Mouse (Mus musculus) left cerebral cortex, postnatal 36 days (tissue): ENCODE results near the gene Coq3. TPM values are rescaled to one million over a fixed set of nuclear protein-coding genes. Genes with fewer than 3 reads are reported as not detected.

Experiments used
- DNase-seq, 2 experiments: peaks; one replicate each; pipeline ENCODE4 v3.0.0; 2021 to 2022; ENCODE audit warnings: low spot score in 2 of 2, mixed read lengths in 1 of 2
- intact Hi-C: fragments of 180-260 bp; cut with DNase I; formaldehyde crosslinking; loops from one replicate; pipeline ENCODE4 v1.15.1; 2025
- total RNA-seq, 2 experiments: library from RNA; stranded (reverse); gene quantifications; 2 replicates each; pipeline ENCODE4 v1.2.3; 2021

Coq3 gene
- total RNA-seq, result 10 to 100 TPM; 11.3 to 14.0 TPM

DNA sequence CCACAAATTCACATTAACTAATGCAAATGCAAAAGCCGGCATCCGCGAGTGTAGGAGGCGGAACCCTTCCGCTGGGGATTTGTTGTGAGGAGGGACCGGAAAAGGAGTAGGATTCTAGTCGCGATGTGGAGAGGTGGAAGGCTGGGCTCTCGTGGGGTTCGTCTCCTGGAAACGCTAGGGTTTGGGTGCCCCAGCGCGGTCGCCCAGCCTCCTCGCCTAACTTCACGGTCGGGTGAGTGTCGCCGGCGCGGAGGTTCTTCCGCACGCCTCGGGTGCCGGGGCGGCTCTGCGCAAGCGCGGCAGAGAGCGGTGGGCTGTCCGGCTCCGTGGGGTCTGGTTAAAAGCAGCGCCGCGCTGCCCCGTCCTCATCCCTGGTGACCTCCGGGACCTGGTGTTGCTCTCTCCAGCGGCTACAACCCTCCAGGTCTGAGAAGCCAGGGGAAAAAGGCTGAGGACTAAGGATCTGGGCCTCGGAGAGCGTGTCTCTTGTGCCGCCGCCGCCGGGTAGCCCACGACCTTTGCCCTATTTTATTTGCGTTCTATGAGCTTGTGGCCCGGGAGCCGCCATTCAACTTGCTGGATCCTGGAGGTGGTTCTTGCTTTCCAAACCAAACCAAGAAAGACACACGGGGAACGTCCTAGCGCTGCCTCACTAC lies at the start of gene Coq3:
Gene Coq3 (plus strand): TSS at position 109 of the 656 bp plus-strand sequence.
- intact Hi-C loops, result loop anchor here (5.0 to 10.0 kb wide), 3 partner anchors 53 to 115 kb away; partner anchors contain the start of gene Faxc
- peak; percentile 85 to 87 for DNase-seq

DNA sequence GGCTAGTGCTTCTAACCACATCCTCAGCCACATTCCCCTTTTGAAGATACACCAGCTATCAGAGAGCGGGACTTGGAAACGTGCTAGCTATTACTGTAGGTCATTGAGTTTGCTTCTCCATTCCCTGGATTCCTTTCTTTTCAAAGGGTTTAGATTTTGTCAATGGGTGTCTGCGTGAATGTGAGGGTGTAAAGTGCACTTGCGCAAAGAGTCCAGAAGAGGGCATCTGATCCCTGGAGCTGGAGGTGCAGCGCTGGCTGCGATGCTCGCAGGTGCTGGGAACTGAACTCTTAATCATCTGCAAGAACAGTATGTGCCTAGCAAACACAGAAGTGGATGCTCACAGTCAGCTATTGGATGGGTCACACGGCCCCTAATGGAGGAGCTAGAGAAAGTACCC lies 46.6 kb upstream of the Coq3 start:
- intact Hi-C loops, result no loop called here
- no peak for DNase-seq

- peak; percentile 91 to 94 for DNase-seq
- intact Hi-C loops, result loop anchor here (10.0 kb wide), 1 partner anchor 107 kb away; no protein-coding TSS in a partner anchor
Observed at GRCm38 (mm10) chr4:21847481-21848286, 31.8 kb upstream of the Coq3 start, which contains the start of gene Pnisr. TSS of gene Pnisr (plus strand) at chr4:21847583.

DNA sequence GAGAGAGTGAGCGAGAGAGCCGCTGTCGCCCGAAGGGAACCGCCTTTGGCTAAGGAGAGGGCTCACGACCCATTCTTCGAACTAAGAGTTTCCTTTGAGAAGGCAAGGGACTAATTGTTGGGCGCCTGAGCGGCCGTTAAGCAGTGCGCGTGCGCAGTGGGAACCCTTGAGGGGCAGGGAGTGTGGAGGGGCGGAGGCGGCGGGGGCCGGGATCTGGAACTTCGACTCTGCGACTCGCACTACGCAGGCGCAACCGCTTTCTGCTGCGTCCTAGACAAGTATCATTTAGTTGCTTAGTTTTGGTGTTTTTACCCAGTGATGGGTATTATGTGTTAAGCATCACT lies 31.2 kb upstream of the Coq3 start:
- intact Hi-C loops, result loop anchor here (10.0 kb wide), 1 partner anchor 107 kb away; no protein-coding TSS in a partner anchor

DNA sequence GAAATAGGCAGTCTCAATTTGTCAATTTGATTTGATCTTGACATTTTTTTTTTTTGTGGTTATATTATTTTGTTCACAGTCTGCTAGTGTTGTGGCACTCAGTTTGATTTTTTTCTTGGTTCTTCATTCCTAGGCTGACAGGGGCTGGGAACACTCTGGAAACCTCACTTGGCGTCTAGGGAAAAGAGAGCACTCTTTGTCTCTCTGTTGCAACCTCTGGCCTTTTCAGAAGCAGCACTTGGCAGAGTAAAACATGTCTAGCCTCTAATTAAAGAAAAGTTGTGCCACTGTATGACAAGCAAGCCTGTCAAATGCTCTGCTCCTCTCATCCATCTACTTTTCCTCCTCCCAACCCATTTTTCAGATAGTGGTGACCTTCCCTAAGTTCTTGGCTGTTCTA lies 22.0 kb upstream of the Coq3 start:
- no peak for DNase-seq
- intact Hi-C loops, result no loop called here

More for the DNA sequence above, 31.2 kb upstream of the Coq3 start:
- peak; percentile 88 to 89 for DNase-seq

DNA sequence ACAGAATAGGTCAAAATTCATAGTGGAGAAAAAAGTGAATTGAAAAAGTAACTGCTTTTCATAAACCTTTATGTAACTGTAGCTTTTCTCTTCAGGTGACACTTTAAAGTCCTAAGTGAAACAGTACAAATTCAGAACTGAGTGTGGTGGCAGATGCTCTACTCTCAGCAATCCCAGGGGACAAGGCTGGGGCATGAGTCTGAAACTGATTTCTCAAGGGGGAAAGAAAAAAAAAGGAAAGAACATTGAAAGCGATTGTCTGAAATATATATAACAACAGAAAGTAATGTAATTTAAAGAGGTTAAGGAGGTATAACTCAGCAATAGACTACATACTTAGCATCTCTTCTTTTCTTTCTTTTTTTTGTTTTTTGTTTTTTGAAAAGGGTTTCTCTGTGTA lies 14.2 kb upstream of the Coq3 start:
- intact Hi-C loops, result no loop called here
- no peak for DNase-seq

DNA sequence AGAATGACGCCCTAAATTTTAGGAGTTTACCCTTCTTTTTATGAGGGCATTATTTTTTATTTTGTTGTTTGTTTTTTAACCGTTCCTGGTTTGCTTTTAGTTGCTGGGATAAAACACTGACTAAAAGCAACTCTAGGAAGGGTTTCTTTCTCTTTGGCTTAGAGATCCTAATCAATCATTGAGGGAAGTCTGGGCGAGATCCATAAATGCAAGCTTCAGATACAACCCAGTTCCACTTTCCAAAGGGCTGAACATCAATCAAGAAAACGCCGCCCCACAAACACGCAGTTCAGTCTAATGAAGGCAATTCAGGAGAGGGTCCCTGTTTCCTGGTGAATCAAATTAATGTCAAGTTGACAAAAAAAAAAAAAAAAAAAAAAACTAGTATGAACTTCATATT lies 697 bp upstream of the Coq3 start:
- intact Hi-C loops, result loop anchor here (5.0 to 10.0 kb wide), 2 partner anchors 54 to 116 kb away; partner anchors contain the start of gene Faxc
- DNase-seq, result no peak

- intact Hi-C loops, result loop anchor here (5.0 kb wide), 1 partner anchor 69 kb away; no protein-coding TSS in a partner anchor
Observed at GRCm38 (mm10) chr4:21882806-21883205, 3.3 kb downstream of the Coq3 start.

GRCm38 (mm10) chr4:21885831-21886230 lies 6.4 kb downstream of the Coq3 start:
- no peak for DNase-seq

More at GRCm38 (mm10) chr4:21882806-21883205, 3.3 kb downstream of the Coq3 start:
- DNase-seq, result no peak

DNA sequence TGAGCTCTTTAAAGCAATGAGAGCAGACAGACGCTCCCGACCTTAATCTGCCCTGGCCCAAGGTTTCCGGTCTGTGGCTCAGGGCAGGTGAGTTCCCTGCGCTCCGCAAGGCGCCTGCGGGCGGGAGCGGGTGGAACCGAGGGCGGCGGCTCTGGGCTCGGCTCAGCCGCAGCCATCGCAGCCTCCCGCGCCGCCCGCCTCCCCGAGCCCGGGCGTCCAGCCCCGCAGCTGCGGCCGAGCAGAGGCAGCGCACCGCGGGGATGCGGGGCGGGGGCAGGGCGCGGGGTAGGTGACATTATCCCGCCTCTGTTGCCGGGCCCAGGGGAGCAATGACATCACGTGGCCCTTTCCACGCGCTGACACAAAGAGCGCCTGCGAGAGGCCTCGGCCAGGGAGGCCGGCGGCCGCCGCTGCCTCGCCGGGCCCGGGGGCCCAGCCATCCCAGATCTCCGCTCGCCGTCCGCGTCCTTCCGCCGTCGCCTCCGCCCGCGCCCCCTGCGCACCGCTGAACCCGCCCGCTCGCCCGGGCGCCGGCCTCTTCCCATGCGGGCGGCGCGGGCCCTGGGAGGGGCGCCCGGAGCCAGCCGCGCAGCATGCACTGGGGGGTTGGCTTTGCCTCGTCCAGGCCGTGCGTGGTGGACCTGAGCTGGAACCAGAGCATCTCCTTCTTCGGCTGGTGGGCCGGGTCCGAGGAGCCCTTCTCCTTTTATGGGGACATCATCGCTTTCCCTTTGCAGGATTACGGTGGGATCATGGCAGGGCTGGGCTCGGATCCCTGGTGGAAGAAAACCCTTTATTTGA lies 51.7 kb downstream of the Coq3 start, which contains the start of gene Faxc:
Gene Faxc (plus strand): TSS at position 359 of the 801 bp plus-strand sequence.
- intact Hi-C loops, result loop anchor here (5.0 kb wide), 1 partner anchor 54 kb away; the partner anchor contains the start of gene Coq3
- peak; percentile 72 to 80 for DNase-seq

More at GRCm38 (mm10) chr4:21885831-21886230, 6.4 kb downstream of the Coq3 start:
- intact Hi-C loops, result no loop called here

DNA sequence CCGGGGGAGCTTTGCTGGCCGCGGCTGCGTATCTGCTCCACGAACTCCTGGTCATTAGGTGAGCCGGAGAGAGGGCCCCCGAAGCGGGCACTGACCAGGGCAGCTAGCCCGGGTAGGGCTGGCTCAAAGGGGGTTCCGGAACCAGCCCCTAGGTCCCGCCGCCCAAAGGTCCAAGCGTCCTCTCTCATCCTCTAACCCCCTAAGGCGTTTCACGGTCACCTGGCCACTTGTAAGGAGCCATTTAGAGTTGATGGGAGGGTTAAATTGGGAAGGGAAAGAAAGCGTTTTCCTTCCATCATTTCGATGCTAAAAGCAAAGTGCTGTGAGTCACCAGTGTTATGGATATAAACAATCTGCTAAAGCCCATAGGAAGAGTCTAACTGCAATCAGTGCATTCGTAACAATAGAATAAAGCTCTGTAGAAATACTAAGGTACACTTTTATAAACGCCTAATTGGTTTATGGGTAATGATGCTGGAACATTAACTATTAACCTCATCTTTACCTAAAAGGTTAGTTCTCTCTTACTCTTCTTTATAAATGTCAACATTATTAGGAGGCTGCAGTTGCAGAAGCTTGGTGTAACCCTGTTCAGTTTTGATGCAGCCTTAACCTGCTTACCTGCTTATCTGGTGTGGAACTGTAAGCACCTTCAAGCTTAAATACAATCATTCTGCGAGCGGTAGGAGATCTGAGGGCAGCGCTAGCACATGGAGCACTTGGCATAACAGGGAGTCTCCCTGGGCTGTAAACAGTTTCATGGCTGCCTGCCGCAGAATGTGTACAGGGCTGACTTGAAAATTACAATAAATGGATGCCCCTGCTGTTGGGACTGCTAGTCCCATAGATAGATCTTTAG lies 52.5 kb downstream of the Coq3 start:
- DNase-seq, result peak in 1 of 2 experiments; percentile 24
- intact Hi-C loops, result loop anchor here (5.0 kb wide), 1 partner anchor 55 kb away; the partner anchor contains the start of gene Coq3

DNA sequence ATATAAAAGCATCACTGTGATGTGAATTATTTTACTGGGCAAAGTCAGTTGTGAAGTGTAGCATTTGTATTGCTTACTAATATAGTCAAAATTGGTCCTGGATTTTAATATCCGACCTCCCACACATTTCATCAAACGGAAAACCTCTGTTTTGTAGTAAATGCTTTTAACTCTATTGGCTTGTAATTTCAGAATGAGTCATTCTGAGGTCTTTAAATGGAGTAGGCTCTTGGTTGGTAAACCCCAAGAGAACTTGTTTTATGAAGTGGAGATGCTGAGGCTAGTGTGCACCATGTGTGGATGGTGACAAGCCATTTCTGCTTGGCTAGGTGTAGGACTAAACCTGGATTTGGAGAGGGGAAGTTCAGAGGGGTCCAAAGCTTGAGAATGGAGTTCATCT lies 55.9 kb downstream of the Coq3 start:
- intact Hi-C loops, result no loop called here
- DNase-seq, result no peak

DNA sequence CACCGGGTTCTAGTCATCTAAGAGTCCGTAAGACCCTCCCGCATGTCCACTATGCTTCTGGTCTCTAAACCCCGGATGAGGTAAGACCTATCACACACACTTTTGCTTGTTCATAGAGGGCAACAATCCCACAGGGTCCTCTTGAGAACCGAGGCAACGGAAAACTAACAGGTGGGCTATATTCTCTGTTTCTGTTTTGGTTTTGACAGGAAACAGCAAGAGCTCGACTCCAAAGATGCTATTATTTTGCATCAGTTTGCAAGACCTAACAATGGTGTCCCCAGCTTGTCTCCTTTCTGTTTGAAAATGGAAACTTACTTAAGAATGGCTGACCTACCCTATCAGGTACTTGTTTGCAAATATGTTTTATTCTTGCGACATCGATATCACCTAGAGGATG lies 57.0 kb downstream of the Coq3 start:
- DNase-seq, result no peak
- intact Hi-C loops, result no loop called here

DNA sequence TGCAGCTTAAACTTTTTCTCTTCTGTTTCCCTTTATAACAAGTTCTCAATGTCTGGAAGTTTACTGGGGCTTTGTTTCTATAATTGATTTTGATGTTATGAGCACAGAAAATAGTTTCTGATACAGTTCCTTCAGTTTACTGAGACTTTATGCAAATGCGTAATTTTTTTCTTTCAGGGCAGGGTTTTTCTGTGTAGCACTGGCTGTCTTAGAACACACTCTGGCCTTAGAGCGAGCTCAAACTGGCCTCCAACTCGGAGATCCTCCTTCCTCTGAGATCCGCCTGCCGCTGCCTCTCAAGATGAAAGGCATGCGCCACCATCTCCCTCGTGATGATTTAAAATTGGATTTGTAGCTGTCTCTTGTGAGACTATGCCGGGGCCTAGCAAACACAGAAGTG lies 58.4 kb downstream of the Coq3 start:
- intact Hi-C loops, result no loop called here
- no peak for DNase-seq

DNA sequence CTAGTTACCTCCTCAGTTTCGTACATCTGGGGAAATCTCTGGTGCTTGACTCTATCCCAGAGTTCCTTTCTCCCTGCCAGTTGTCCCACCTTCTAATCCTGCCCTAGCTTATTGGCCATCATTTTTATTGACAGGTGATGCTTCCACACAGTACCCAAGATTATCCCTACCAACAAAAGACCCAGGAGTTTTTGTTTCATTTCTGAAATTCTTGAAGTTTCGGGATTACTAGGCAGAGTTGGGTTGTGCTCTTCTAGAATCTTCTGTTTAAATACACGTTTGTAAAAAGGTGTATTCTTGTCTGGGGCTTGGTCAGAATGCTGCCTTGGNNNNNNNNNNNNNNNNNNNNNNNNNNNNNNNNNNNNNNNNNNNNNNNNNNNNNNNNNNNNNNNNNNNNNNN lies 65.2 kb downstream of the Coq3 start:
- intact Hi-C loops, result no loop called here

GRCm38 (mm10) chr4:21951444-21951843 lies 72.0 kb downstream of the Coq3 start:
- intact Hi-C loops, result loop anchor here (5.0 to 10.0 kb wide), 3 partner anchors 36 to 107 kb away; partner anchors contain the start of gene Pnisr
- DNase-seq, result no peak

More for the DNA sequence above, 65.2 kb downstream of the Coq3 start:
- no peak for DNase-seq

DNA sequence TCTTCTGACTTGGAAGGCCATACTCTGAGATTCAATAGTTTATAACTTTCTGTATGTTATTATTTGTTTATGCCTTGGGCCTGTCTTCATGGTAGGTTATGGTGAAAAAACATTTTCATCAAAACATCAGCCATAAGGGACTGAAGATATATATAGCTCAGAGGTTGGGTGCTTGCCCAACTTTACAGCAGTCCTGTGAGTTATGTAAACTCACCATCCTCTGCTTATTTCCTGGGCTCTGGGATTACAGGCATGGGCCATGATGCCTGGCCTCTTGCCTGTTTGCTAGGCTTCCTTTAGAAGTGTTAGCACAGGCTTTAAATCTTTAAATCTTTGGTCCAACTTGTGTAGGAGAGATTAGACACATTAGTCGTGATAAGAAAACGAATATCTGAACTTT lies 72.8 kb downstream of the Coq3 start:
- no peak for DNase-seq
- intact Hi-C loops, result loop anchor here (5.0 to 10.0 kb wide), 3 partner anchors 35 to 107 kb away; partner anchors contain the start of gene Pnisr

DNA sequence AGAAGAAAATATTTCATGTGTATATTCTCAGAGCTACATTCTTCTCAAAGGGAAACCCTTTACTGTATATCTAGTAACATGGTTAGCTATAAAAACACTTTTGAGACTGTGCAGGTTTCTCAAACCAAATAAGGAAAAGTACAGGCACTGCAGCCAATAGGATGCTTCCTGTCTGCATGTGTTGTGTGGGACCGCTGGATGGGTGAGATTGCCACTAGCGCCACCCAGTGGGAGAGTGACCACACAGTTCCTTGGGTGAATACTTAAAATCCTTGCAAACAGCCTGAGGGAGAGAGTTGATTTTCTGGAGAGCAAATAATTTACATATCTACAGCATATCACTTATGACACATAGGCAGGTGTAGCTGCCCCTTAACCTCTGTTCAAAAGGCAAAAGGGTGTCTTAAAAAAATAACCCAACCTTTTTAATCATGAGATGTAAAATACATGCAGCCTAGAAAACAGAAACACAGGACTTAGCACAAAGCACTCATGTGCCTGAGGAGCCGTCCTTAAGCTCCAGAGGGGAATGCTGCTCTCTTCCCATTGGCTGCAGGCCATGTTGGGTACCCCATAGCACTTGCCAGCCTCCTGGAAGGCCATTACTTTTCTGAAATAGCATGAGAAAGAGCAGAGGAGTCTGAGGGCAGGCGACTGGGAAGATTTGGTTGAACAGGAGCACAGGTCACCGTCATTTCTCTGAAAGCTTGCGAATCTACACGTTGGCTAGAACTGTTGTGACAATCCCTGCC lies 78.3 kb downstream of the Coq3 start:
- no peak for DNase-seq
- intact Hi-C loops, result loop anchor here (10.0 kb wide), 1 partner anchor 113 kb away; the partner anchor contains the start of gene Pnisr
